Mouse (Mus musculus) liver, adult 2 months (tissue): ENCODE measurements around the gene Entpd8.

ENCODE experiments used
- CTCF ChIP-seq: fragments of 200-500 bp; IDR thresholded peaks from 2 replicates; pipeline ENCODE4 v1.5.1; 2011; ENCODE audit warnings: low read depth, low read length, control low read depth
- POLR2A ChIP-seq: fragments of 200-500 bp; IDR thresholded peaks from 2 replicates; pipeline ENCODE4 v1.6.1; 2011; ENCODE audit warnings: low read length, control low read depth; ENCODE audit not compliant: insufficient read depth; ENCODE audit errors: extremely low read depth

GRCm38 (mm10) chr2:25094785-25095108 lies 14.6 kb downstream of the Entpd8 start:
- TF ChIP-seq POLR2A (no peak), CTCF (no peak)
